Mouse (Mus musculus): ENCODE data around the gene Ppm1h. TPM values are rescaled to one million over a fixed set of nuclear protein-coding genes. Genes with fewer than 3 reads are reported as not detected.
A peak's percentile ranks its signal among the peaks of the same experiment; 100 is the strongest.

Gene Ppm1h
- total and polyA plus RNA-seq, 3 experiments, result 1.2 to 1.3 (median 1.3) TPM

DNA sequence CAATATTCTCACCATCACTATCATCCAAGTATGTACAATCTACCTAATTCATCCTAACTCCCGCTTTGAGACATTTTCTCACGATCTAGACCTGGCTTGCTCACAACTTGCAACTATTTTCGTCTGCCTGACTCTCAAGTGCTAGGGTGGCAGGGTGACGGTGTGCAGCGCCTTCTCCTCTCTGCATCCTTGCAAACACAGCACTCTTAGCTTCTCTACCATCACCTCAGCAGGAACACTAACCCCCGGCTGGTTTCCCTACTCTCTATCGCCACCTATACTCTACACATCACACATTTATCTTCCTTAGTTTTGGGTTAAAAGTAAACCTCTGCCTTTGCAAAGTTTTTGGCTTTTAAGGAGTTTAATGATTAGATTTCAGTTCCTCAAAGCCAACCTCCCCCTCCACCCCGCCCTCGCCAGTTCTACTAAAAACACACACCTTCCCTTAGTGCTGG is 309.1 kb downstream of the Ppm1h start:
- TF ChIP-seq SMC3 (IDR thresholded peaks at IDR 0.05; ENCODE audit: low read depth, low read length) (peak; percentile 52), IRF4 (IDR thresholded peaks at IDR 0.05; ENCODE audit: low read depth, low read length) (peak; percentile 43; the same call in 1 of the 2 replicates), POLR2AphosphoS2 (IDR thresholded peaks at IDR 0.05; ENCODE audit: low read depth, low read length) (no peak), JUND (conservative IDR thresholded peaks at IDR 0.05; ENCODE audit: low read depth, low read length) (no peak), POLR2A (IDR thresholded peaks at IDR 0.05; ENCODE audit: low read depth, low read length) (peak; percentile 53), MXI1 (IDR thresholded peaks at IDR 0.05; ENCODE audit: low read depth, low read length) (peak; percentile 26; the same call in 1 of the 2 replicates), KAT2A (IDR thresholded peaks at IDR 0.05; ENCODE audit: insufficient replicate concordance, low read length) (no peak), MAZ (IDR thresholded peaks at IDR 0.05; ENCODE audit: low read depth, low read length) (0 out of 2 replicates have a peak, but pooled peaks have one; percentile 41), JUN (IDR thresholded peaks at IDR 0.05; ENCODE audit: insufficient read depth, low read depth, low read length) (no peak), MEF2A (IDR thresholded peaks at IDR 0.05; ENCODE audit: borderline replicate concordance, low read depth, low read length) (no peak), MYC (IDR thresholded peaks at IDR 0.05; ENCODE audit: low read depth, low read length) (no peak), TCF12 (IDR thresholded peaks at IDR 0.05; ENCODE audit: low read depth, low read length) (0 out of 2 replicates have a peak, but pooled peaks have one; percentile 13), RAD21 (IDR thresholded peaks at IDR 0.05; ENCODE audit: low read depth, low read length) (peak; percentile 54), MAFK (IDR thresholded peaks at IDR 0.05; ENCODE audit: insufficient replicate concordance, low read length) (peak; percentile 32; the same call in 1 of the 2 replicates), EP300 (IDR thresholded peaks at IDR 0.05; ENCODE audit: low read length) (0 out of 2 replicates have a peak, but pooled peaks have one; percentile 19), CTCF (conservative IDR thresholded peaks at IDR 0.05 in 1 of 2, IDR thresholded peaks at IDR 0.05 in 1 of 2; ENCODE audit: low read depth in 2 of 2, low read length in 2 of 2) (peak; percentile 15 to 71; a peak in 2 of 4 replicates), ZNF384 (IDR thresholded peaks at IDR 0.05; ENCODE audit: low read depth, low read length) (peak; percentile 28; the same call in 1 of the 2 replicates), USF2 (conservative IDR thresholded peaks at IDR 0.05; ENCODE audit: low read depth, low read length) (no peak), SIN3A (IDR thresholded peaks at IDR 0.05; ENCODE audit: low read length) (peak; percentile 46; the same call in 1 of the 2 replicates)
- dilution Hi-C loops (cut with MboI; ENCODE audit: extremely low pct_ligation_motif_present, extremely low pct_unique_long_range_greater_than_20kb, low sequenced_read_pairs), result no loop called here
- in situ Hi-C loops (cut with MboI; ENCODE audit: low pct_ligation_motif_present, low pct_unique_long_range_greater_than_20kb, low sequenced_read_pairs), result no loop called here
- peaks cover 8 to 33% of the 10 kb centered on the region in 2 experiments; a peak in 3 of 4 replicates for H3K4me1 ChIP-seq (ENCODE audit: control insufficient read depth in 1 of 2, insufficient read depth in 2 of 2)
- peaks cover 2 to 18% of the 10 kb centered on the region in 2 experiments for H3K36me3 ChIP-seq (replicated peaks in 1 of 2; ENCODE audit: control insufficient read depth in 1 of 2, insufficient read depth in 1 of 2, low read length in 1 of 2)
- peak overlapping the region; percentile 37; the same call in 1 of the 2 replicates for H3K9ac ChIP-seq (ENCODE audit: insufficient read depth, low read depth)
- H3K4me3 ChIP-seq (replicated peaks in 1 of 3; ENCODE audit: low read depth in 2 of 3, low read length in 2 of 3, poor library complexity in 1 of 3), result peak overlapping the region; percentile 4 to 45 (median 21)
- peak; percentile 71 for DNase-seq (ENCODE audit: extremely low read depth)
- no peak overlapping the region for H3K27ac ChIP-seq (ENCODE audit: insufficient read depth, low read depth)
- no peaks in the 10 kb centered on the region for H3K27me3 ChIP-seq (replicated peaks)
- peak overlapping the region; percentile 68 for H3K4me2 ChIP-seq (ENCODE audit: insufficient read depth, low read depth, poor library complexity, severe bottlenecking)
- H3K9me3 ChIP-seq (replicated peaks; ENCODE audit: low read length), result no peaks in the 10 kb centered on the region
- peaks cover 18% of the 10 kb centered on the region for H3K79me2 ChIP-seq (replicated peaks; ENCODE audit: control insufficient read depth, extremely low read depth, insufficient read depth, poor library complexity, severe bottlenecking)

DNA sequence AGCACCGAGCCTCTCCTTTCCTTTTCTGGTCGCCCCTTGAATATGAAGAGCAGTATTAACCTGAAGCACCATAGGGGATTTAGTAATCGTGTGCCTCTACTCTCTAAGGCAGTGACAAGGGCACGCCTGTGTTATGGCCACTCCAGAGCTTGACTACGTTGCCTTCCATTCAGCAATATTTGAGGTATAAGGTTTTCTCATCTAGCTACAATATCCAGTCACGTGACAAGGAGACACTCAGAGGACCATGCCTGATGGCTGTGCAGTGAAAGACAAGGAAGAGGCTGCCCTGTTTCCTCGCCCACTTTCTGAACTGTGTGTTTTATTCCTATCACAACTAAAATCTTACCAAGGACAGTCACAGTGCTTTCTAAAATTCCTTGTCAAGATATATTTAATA is 309.8 kb downstream of the Ppm1h start:
- peak overlapping the region; percentile 37; the same call in 1 of the 2 replicates for H3K9ac ChIP-seq (ENCODE audit: insufficient read depth, low read depth)
- dilution Hi-C loops (cut with MboI; ENCODE audit: extremely low pct_ligation_motif_present, extremely low pct_unique_long_range_greater_than_20kb, low sequenced_read_pairs), result no loop called here
- H3K4me2 ChIP-seq (ENCODE audit: insufficient read depth, low read depth, poor library complexity, severe bottlenecking), result peak overlapping the region; percentile 68
- TF ChIP-seq HCFC1 (IDR thresholded peaks at IDR 0.05; ENCODE audit: low read depth, low read length), result no peak
- peak; percentile 45 for TF ChIP-seq USF2 (conservative IDR thresholded peaks at IDR 0.05; ENCODE audit: low read depth, low read length)
- TF ChIP-seq CTCF (conservative IDR thresholded peaks at IDR 0.05 in 1 of 2, IDR thresholded peaks at IDR 0.05 in 1 of 2; ENCODE audit: low read depth in 2 of 2, low read length in 2 of 2), result no peak
- peak; percentile 56 for TF ChIP-seq BHLHE40 (IDR thresholded peaks at IDR 0.05; ENCODE audit: low read depth, low read length)
- no peak for TF ChIP-seq E2F4 (IDR thresholded peaks at IDR 0.05; ENCODE audit: insufficient replicate concordance, low read depth, low read length)
- TF ChIP-seq USF1 (IDR thresholded peaks at IDR 0.05; ENCODE audit: low read depth, low read length), result peak; percentile 54
- H3K9me3 ChIP-seq (replicated peaks; ENCODE audit: low read length), result no peaks in the 10 kb centered on the region
- no peaks in the 10 kb centered on the region for H3K27me3 ChIP-seq (replicated peaks)
- in situ Hi-C loops (cut with MboI; ENCODE audit: low pct_ligation_motif_present, low pct_unique_long_range_greater_than_20kb, low sequenced_read_pairs), result no loop called here
- no peak overlapping the region for H3K27ac ChIP-seq (ENCODE audit: insufficient read depth, low read depth)
- H3K79me2 ChIP-seq (replicated peaks; ENCODE audit: control insufficient read depth, extremely low read depth, insufficient read depth, poor library complexity, severe bottlenecking), result peaks cover 18% of the 10 kb centered on the region
- no peak for DNase-seq (ENCODE audit: extremely low read depth)
- H3K4me1 ChIP-seq (ENCODE audit: control insufficient read depth in 1 of 2, insufficient read depth in 2 of 2), result peaks cover 5 to 26% of the 10 kb centered on the region in 2 experiments; a peak in 3 of 4 replicates
- H3K4me3 ChIP-seq (replicated peaks in 1 of 3; ENCODE audit: low read depth in 2 of 3, low read length in 2 of 3, poor library complexity in 1 of 3), result no peak overlapping the region
- peaks cover 2 to 19% of the 10 kb centered on the region in 2 experiments for H3K36me3 ChIP-seq (replicated peaks in 1 of 2; ENCODE audit: control insufficient read depth in 1 of 2, insufficient read depth in 1 of 2, low read length in 1 of 2)
